ENCODE assay signal across 23 mouse cellular contexts in the genomic region with DNA sequence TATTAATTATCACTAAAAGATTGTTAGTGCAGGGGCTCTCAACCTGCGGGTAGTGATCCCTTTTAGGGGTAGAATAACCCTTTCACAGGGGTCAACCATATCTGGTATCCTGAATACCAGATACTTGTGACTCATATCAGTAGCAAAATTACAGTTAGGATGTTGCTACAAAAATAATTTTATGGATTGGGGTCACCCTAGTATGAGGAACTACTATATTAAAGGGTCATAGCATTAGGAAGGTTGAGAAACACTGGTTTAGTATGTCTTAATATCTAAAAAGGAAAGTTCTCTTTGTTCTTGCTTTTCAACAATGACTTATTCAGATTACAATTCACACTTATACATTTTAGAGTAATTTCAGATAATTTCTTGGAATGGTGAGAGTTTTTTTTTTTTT.
DNase-seq lines count a peak whose midpoint lies in the region; ATAC-seq lines count a peak whose summit lies in the region.
"Had no signal": no experiment of that assay in that cellular context is flagged by ENCODE, and none has a peak within 500 bp of the region (broad histone marks: within the 10 kb centered on the region; RNA-seq: fewer than 3 reads in every experiment).

No protein-coding gene starts in this region.

- H3K27ac ChIP-seq in intestine, embryonic 15.5 days, result no peak overlapping the region

- no peaks in the 10 kb centered on the region for H3K4me1 ChIP-seq in intestine, embryonic 15.5 days (replicated peaks)

- peak; percentile 21 for DNase-seq in 416B (ENCODE audit: low read depth)
- DNase-seq in adrenal gland, postnatal 4 days (ENCODE audit: low spot score in 2 of 2), result no peak
- DNase-seq in kidney, postnatal 25 days, result no peak
- DNase-seq: adrenal gland, adult 2 months; adrenal gland, adult 8-10 months; adrenal gland, postnatal 10 days; adrenal gland, postnatal 14 days; adrenal gland, postnatal 25 days; adrenal gland, postnatal 36 days; B cell, adult 2 months; cerebellum, adult 11 months; cerebellum, adult 11-12 months; cerebellum, adult 18-20 months; cerebellum, adult 2 months; cerebellum, adult 8-10 months had no signal

- no peak overlapping the region for H3K4me2 ChIP-seq in intestine, embryonic 15.5 days (replicated peaks)

- H3K9ac ChIP-seq in intestine, embryonic 15.5 days, result no peak overlapping the region

- no peaks in the 10 kb centered on the region for H3K27me3 ChIP-seq in intestine, embryonic 15.5 days (replicated peaks)
- H3K27me3 ChIP-seq: CH12.LX, Patski had no signal

- H3K9me3 ChIP-seq in intestine, embryonic 15.5 days, result no peaks in the 10 kb centered on the region
- H3K9me3 ChIP-seq: G1E had no signal

- H3K4me3 ChIP-seq in intestine, embryonic 15.5 days (replicated peaks), result no peak overlapping the region

- WGBS in intestine, embryonic 15.5 days, result 58% methylated on average over 1 of the region's 1 CpGs

- H3K36me3 ChIP-seq in intestine, embryonic 15.5 days, result no peaks in the 10 kb centered on the region
- H3K36me3 ChIP-seq: G1E had no signal

- ATAC-seq in granulocyte monocyte progenitor cell, adult 5-6 weeks (replicated peaks; ENCODE audit: poor library complexity, severe bottlenecking), result peak; percentile 88
- peak; percentile 54 for ATAC-seq in megakaryocyte progenitor cell, adult 5-6 weeks (replicated peaks; ENCODE audit: poor library complexity)
- no peak for ATAC-seq in intestine, embryonic 15.5 days
- ATAC-seq: activated CD4-positive, CD25-positive, alpha-beta regulatory T cell, adult 4 months; CD4-positive, CD25-positive, alpha-beta regulatory T cell, adult 4 months; Patski had no signal
